Mouse (Mus musculus) ovary, postnatal 36 days (tissue): Measurements from ENCODE around the gene Gprin1.
A peak's percentile ranks its signal among the peaks of the same experiment; 100 is the strongest.

Source experiments
- DNase-seq: peaks from one replicate; pipeline ENCODE4 v3.0.0; 2022; ENCODE audit warnings: low spot score, mixed read lengths

The Gprin1 gene

GRCm38 (mm10) chr13:54726131-54726530 is 23.5 kb downstream of the Gprin1 start:
- DNase-seq = no peak

- no peak for DNase-seq
These were observed 26.5 kb downstream of the Gprin1 start for GRCm38 (mm10) chr13:54723143-54723542.

GRCm38 (mm10) chr13:54716916-54717315 is 32.8 kb downstream of the Gprin1 start:
- DNase-seq = no peak

- DNase-seq = no peak
These were observed 34.7 kb downstream of the Gprin1 start for GRCm38 (mm10) chr13:54714996-54715395.

GRCm38 (mm10) chr13:54714393-54714792 is 35.3 kb downstream of the Gprin1 start:
- no peak for DNase-seq

- no peak for DNase-seq
These were observed 38.8 kb downstream of the Gprin1 start for GRCm38 (mm10) chr13:54710866-54711265.

- no peak for DNase-seq
These were observed 44.8 kb downstream of the Gprin1 start for GRCm38 (mm10) chr13:54704890-54705289.

GRCm38 (mm10) chr13:54702507-54702906 is 47.2 kb downstream of the Gprin1 start:
- no peak for DNase-seq

- no peak for DNase-seq
These were observed 48.4 kb downstream of the Gprin1 start, which contains the start of gene Cdhr2 for GRCm38 (mm10) chr13:54701243-54701642. TSS of gene Cdhr2 (plus strand) at chr13:54701461.

GRCm38 (mm10) chr13:54695479-54696230 is 54.0 kb downstream of the Gprin1 start:
- no peak for DNase-seq

- DNase-seq = peak; percentile 87
These were observed 55.2 kb downstream of the Gprin1 start for GRCm38 (mm10) chr13:54694348-54695060.

GRCm38 (mm10) chr13:54693558-54694347 is 55.9 kb downstream of the Gprin1 start, which contains the start of gene Rnf44:
TSS of gene Rnf44 (minus strand) at chr13:54693907.
- peak; percentile 100 for DNase-seq

GRCm38 (mm10) chr13:54692711-54693557 is 56.7 kb downstream of the Gprin1 start:
- no peak for DNase-seq

GRCm38 (mm10) chr13:54691737-54692136 is 57.9 kb downstream of the Gprin1 start:
- no peak for DNase-seq

- no peak for DNase-seq
These were observed 59.4 kb downstream of the Gprin1 start for GRCm38 (mm10) chr13:54690151-54690740.

- DNase-seq = peak; percentile 99
These were observed 61.9 kb downstream of the Gprin1 start for GRCm38 (mm10) chr13:54687575-54688424.

GRCm38 (mm10) chr13:54687096-54687495 is 62.6 kb downstream of the Gprin1 start:
- peak; percentile 79 for DNase-seq
